Comparison of ENCODE assay signal across 8 mouse cellular contexts in genomic region chr15:103535030-103535429, GRCm38 (mm10).
"Had no signal": no experiment of that assay in that cellular context is flagged by ENCODE, and none has a peak within 500 bp of the region (broad histone marks: within the 10 kb centered on the region; RNA-seq: fewer than 3 reads in every experiment).

No protein-coding gene starts in this region.

- ATAC-seq: intestine, embryonic 16.5 days; liver, postnatal 0 days; midbrain, embryonic 16.5 days had no signal

- DNase-seq: kidney, postnatal 14 days; liver, embryonic 13.5 days; lung, postnatal 14 days; retina, postnatal 1 day; thymus, postnatal 36 days had no signal
